Mouse (Mus musculus): Measurements from ENCODE around the gene Sfxn1.

Sfxn1 gene

GRCm38 (mm10) chr13:54077470-54078174 lies 6.0 kb downstream of the Sfxn1 start:
- DNase-seq = no peak

- no peak for DNase-seq
These were observed 8.4 kb downstream of the Sfxn1 start for GRCm38 (mm10) chr13:54079782-54080759.

GRCm38 (mm10) chr13:54080785-54081184 lies 9.1 kb downstream of the Sfxn1 start:
- no peak for DNase-seq

GRCm38 (mm10) chr13:54082946-54083345 lies 11.3 kb downstream of the Sfxn1 start:
- no peak for DNase-seq

- DNase-seq = no peak
These were observed 12.5 kb downstream of the Sfxn1 start for GRCm38 (mm10) chr13:54084178-54084577.

DNA sequence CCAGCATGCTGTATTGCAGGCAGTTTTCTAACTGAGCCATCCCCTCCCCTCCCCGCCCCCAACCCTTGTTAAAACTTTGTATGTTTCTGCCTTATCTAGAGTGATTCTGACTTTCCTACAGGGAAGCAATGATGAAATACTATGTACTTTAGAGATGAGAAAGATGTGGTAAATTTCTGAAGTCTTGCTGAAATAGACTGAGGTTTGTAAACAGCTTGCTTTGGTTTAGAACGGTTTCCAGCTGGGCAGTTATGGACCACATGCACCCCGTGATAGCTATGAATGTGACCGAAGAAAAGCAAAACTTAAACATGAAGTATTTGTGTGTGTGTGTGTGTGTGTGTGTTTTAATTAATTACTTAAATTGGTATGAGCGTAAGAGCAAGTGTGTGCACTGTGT lies 13.2 kb downstream of the Sfxn1 start:
- no peak for DNase-seq

GRCm38 (mm10) chr13:54085266-54085665 lies 13.6 kb downstream of the Sfxn1 start:
- DNase-seq = no peak

GRCm38 (mm10) chr13:54091719-54092118 lies 20.1 kb downstream of the Sfxn1 start:
- DNase-seq = no peak

GRCm38 (mm10) chr13:54094349-54094748 lies 22.7 kb downstream of the Sfxn1 start:
- no peak for DNase-seq

DNA sequence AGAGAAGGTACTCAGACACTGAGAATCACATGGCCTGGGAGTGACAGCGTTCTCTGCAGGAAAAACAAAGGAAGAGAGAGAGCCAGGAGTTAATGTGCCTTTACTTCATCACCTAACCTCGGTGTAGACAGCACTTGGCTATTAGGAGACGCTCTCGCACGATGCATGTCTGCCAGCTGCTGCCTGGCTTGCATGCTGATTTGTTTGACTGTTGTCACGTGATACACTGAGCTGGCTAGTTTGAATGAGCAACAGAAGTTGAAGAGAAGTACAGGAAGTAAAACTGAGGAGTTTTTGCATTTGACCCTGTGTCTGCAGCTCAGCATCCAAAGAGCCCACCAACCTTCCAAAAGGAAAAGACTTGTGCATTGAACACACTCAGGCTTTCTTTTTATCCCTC lies 23.3 kb downstream of the Sfxn1 start:
- no peak for DNase-seq

DNA sequence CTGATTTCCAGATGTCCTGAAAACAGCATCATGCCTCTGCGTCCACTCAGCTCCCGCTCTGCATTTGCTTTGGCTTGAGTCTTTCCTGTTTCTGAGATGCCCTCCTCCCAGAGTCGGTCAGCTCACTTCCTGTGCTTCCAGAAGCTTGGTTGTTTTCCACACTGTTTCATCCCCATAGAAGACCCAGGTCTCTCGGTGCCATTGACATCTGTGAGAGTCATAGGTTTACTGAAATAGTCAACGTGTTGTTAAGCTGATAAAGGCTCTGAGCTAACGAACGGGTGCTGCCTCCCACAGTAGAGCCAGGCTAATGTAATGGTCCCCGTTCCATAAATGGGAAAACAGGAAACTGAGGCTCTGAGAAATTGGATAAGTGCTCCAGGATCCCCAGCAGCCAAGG lies 24.1 kb downstream of the Sfxn1 start:
- DNase-seq = no peak

DNA sequence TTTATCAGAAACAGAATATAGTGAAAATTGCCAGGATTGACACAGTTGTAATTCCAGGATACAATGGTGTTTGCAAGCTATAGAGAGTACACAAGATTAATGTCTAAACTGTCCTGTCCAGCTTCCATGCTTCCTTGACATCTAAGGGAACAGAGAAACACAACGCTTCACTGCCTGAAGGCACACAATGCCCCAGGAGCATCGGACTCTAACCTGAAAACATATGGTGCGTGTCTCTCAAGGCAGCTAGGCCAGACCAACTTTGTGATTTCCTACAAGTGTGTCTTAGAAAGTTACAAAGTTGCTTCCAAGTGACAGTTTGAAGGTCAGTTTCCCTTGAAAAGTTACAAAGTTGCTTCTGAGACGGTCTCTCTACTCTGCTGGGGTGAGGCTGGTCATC lies 25.6 kb downstream of the Sfxn1 start:
- DNase-seq = no peak

DNA sequence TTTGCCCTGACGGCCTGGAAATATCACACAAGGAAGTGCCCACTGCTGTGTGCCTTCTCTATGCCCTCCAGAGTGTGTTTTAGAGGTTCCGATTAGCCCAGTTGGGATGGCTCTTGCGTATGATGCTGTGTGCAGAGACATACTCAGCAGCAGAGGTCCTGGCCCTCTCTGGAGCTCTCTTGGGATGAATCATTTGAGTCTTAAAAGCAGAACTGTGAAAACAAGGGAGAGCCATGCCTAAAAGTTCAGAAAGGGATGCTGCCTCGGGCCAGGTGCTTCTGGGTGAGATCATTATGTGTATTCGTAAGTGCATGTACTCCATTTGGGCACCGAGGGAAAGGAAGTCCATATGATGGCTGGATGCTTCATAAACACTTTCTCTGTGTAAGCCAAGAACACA lies 26.1 kb downstream of the Sfxn1 start:
- DNase-seq = no peak

- DNase-seq = no peak
These were observed 29.6 kb downstream of the Sfxn1 start for GRCm38 (mm10) chr13:54101031-54101820.

DNA sequence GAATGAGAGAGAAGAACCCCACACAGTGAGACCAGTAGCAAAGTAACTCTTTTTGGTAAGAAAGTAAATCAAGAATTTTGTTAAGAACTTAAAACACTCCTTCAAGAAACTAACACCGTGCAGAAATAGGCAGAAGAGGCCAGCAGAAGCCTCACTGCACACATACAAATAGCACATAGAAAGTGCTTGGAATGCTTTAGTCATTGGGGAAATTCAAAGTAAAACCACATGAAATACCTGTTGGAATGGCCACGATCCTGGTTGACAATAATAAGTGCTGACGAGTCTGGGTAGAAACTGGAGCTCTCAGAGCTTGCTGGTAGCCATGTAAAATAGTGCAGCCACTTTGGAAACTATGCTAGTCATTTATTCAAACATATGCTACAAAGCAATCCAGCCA lies 30.4 kb downstream of the Sfxn1 start:
- DNase-seq = no peak

- DNase-seq = no peak
These were observed 31.6 kb downstream of the Sfxn1 start for GRCm38 (mm10) chr13:54103271-54103670.

GRCm38 (mm10) chr13:54103866-54104265 lies 32.2 kb downstream of the Sfxn1 start:
- no peak for DNase-seq

GRCm38 (mm10) chr13:54113819-54114550 lies 42.3 kb downstream of the Sfxn1 start:
- DNase-seq = peak; percentile 46

DNA sequence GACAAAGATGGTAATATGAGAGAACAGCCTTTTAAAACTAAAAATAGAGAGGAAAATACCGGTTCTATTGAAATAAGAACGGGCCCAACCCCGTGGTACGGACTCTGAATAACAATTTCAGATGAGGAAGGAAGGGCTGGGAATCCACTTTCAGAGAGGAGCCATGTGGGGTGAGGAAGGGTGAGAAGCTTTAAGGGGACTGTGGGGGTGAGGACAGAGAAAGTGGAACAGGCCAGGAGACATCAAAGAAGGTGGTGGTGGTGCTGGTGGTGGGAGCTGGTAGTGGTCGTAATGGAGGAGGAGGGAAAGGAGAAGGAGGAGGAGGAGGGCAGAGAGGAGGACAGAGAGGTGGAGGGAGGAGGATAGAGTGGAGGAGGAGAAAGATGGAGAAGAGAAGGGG lies 43.3 kb downstream of the Sfxn1 start:
- DNase-seq = no peak

DNA sequence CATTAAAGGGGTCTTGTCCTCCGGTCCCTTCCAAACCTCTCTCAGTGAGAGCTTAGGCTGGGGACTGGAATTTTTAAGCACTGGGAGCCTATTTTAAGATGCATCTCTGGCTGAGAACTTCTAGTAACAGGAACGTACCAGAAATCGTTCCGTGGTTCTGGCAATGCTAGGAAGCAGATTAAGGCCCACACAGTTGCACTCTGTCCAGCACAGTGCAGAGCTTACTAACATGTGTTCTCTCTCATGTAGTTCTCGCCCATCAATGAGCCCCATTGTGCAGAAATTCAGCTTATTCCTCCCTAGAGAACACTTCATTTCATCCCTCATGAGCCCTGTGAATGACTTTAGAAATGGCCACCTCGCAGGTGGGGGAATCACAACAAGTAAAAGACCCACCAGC lies 44.1 kb downstream of the Sfxn1 start:
- DNase-seq = no peak

GRCm38 (mm10) chr13:54118355-54118754 lies 46.7 kb downstream of the Sfxn1 start:
- no peak for DNase-seq

DNA sequence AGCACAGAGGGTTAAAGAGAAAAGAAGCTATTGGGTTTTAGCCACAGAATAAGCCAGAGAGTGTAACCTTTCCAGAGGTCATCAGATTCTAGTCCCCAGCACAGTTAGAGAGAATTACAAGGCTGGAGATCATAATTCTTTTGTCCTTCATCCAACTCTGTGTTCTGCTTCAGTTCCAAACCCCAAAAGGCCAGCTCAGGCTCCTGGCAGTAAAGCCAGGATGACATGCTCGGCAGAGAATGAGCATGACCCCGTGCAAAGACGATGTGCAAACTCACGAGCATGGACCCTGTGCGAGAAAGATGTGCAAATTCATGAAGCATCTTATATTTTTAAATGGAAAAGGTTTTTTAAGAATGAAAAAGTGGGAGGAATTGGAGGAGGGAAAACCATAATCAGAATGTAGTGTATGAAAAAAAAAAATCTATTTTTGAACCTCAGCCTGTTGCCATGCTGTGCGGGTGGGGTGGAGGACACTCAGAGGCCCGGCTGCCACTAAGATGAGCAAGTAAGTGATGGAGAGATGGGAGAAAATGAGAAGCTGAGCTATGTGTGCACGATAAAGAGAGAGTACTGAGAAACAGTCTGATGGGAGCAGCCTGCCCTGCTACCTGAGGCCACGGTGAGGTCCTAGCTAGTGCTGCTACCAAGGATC lies 66.2 kb downstream of the Sfxn1 start:
- DNase-seq = no peak

Data from thymus, postnatal 25 days (tissue).